Mouse (Mus musculus) liver, adult 2 months (tissue): ENCODE data around the gene Pdzd2.

Source experiments
- CTCF ChIP-seq: fragments of 200-500 bp; IDR thresholded peaks from 2 replicates; pipeline ENCODE4 v1.5.1; 2011; ENCODE audit warnings: low read depth, low read length, control low read depth
- POLR2A ChIP-seq: fragments of 200-500 bp; IDR thresholded peaks from 2 replicates; pipeline ENCODE4 v1.6.1; 2011; ENCODE audit warnings: low read length, control low read depth; ENCODE audit not compliant: insufficient read depth; ENCODE audit errors: extremely low read depth

- TF ChIP-seq POLR2A (no peak), CTCF (no peak)
Measured at GRCm38 (mm10) chr15:12781729-12782326, 42.1 kb upstream of the Pdzd2 start.
